Mouse (Mus musculus) heart, postnatal 14 days (tissue): Measurements from ENCODE around the gene Herc3. TPM values are rescaled to one million over a fixed set of nuclear protein-coding genes. Genes with fewer than 3 reads are reported as not detected.
"Not testable (repeated sequence)": the region's sequence is repeated elsewhere in the genome, so short reads cannot be mapped to it uniquely, and the experiment has no call there.

Experiments
- DNase-seq, 2 experiments: peaks; one replicate each; pipeline ENCODE4 v3.0.0; 2021 to 2022
- intact Hi-C: fragments of 180-260 bp; cut with DNase I; formaldehyde crosslinking; loops from one replicate; pipeline ENCODE4 v1.15.1; 2025
- total RNA-seq, 2 experiments: library from RNA; stranded (reverse); gene quantifications; 2 replicates each; pipeline ENCODE4 v1.2.3; 2021

Herc3 gene
- total RNA-seq, 2 experiments from 2014 or later, result 77.2 to 78.4 TPM

DNA sequence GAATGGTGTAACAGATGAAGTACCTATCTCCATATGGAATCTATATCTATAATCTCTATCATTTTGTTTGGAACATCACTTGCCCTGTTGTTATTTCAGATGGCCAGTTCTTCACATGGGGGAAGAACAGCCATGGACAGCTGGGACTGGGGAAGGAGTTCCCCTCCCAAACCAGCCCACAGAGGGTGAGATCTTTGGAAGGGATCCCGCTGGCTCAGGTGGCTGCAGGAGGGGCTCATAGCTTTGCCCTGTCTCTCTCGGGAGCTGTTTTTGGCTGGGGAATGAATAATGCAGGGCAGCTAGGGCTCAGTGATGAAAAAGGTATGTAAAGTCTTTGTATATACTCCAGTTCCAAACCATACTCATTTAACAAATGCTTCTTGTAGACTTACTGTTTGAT lies 25.2 kb downstream of the Herc3 start:
- intact Hi-C loops, result no loop called here
- DNase-seq, result peak; percentile 35 to 54

- intact Hi-C loops, result no loop called here
- DNase-seq, result no peak
These were observed 28.3 kb downstream of the Herc3 start for GRCm38 (mm10) chr6:58859517-58859916.

DNA sequence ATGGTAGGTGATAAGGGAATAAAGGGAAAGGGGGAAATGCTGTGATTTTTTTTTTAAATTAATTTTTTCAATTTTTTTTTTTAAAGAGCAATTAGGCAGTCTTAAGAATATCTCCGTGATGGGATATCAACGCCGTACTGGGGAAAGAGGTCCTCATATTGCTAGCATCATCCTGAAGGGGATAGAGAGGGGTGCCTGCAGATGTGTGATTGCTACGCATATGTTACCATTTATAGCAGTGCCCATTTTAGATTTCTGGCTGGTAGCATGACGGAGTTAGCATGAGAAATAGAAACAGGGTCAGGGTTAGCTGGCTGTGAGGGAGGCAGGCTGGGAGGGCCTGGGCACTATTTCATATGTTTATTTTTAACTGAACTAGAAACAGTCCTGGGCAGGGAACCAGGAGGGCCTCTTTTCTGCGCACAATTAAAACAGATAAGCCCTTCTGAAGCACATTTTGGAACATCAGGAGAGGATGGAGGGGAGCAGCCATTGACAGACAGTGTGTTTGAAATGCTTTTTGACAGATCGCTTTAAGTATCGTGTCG lies 31.3 kb downstream of the Herc3 start:
- intact Hi-C loops, result no loop called here
- DNase-seq, result peak; percentile 45 to 65

DNA sequence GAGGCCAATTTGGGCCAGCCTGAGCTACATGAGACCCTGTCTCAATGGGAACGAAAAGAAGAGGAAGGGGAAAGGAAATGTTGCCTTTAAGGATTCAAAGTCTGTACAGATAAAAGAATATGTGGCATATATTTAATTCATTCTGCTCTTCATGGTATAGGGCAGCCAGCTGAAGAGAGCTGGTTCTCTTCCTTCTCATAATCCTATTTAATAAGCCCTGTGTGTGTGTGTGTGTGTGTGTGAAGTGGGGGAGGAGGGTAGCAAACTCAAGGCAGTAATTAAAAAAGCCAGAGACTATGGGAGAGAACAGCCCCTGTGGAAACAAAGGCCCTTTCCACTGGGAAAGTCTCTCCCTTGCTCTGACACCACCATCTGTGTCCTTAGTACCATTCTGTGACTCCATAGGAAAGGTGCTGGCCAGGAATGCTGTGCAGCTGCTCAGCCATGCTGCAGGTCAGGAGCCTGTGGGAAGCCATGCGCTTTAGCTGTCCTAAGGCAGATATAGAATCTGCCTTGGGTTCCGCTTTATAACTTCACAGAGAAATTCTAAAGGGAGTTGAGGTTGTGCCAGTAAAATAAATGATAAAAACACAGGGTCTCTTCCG lies 32.5 kb downstream of the Herc3 start:
- no peak for DNase-seq
- intact Hi-C loops, result no loop called here

- intact Hi-C loops, result not testable (repeated sequence)
- peak in 1 of 2 experiments; percentile 13 for DNase-seq
These were observed 36.6 kb downstream of the Herc3 start for GRCm38 (mm10) chr6:58867858-58868257.

GRCm38 (mm10) chr6:58879572-58879971 lies 48.3 kb downstream of the Herc3 start:
- intact Hi-C loops, result no loop called here
- DNase-seq, result peak; percentile 23 to 30

- intact Hi-C loops, result loop anchor here (5.0 kb wide), 1 partner anchor 302 kb away; no protein-coding TSS in a partner anchor
- no peak for DNase-seq
These were observed 48.7 kb downstream of the Herc3 start for GRCm38 (mm10) chr6:58879987-58880386.

DNA sequence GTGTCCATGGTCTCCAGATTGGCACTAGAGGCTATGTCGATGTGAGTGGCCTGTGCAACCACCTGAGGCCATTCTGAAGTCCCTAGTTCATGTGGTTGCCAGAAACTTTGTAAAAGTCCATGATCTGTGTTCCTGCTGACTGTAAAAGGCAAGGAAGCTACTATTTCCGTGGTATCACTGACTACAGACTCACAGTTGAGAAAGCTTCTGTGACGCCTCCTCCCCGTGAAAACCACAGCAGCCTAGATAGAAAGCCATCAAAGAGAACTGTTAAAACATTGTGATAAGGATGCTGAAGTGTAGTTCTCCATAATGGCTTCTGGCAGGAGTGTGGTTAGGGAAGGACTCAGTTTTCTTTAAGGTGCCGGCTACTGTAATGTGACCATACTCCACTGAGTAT lies 49.6 kb downstream of the Herc3 start:
- DNase-seq, result no peak
- intact Hi-C loops, result loop anchor here (5.0 kb wide), 1 partner anchor 301 kb away; no protein-coding TSS in a partner anchor

DNA sequence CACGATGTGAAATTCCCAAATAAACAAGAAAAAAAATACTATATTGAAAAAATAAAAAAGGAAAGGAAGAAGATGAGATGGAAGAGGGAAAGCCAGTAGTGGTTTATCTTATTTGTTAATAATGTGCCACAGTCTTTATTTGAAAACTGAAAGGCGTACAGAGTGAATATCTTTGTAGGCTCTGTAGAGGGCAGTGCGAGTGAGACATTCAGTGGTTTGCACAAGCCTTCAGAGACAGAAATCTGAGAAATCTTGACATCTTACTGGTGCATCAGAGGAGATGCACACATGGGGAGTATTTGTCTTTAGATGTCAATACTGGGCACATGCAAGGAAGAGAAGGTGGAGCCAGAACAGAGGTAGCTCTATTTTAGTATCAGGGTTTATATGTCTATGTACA lies 50.1 kb downstream of the Herc3 start:
- intact Hi-C loops, result loop anchor here (5.0 kb wide), 1 partner anchor 301 kb away; no protein-coding TSS in a partner anchor
- DNase-seq, result no peak

GRCm38 (mm10) chr6:58882271-58882670 lies 51.0 kb downstream of the Herc3 start:
- intact Hi-C loops, result loop anchor here (5.0 kb wide), 1 partner anchor 300 kb away; no protein-coding TSS in a partner anchor
- no peak for DNase-seq

DNA sequence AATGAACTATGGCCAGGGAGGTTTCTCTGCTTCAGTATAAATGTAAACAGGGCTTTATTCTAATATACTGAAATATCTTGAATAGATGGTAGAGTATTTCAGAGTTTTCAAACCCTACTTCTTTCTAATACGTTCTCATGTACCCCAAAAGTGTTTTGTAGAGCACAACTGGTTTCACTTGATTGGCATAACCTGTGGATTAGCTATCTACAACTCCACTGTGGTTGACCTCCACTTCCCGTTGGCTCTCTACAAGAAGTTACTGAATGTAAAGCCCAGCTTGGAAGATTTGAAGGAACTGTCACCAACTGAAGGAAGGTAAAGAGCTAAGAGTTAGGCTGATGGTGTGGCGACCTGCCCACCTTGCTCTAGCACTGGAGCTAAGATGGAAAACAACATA lies 58.7 kb downstream of the Herc3 start:
- DNase-seq, result no peak
- intact Hi-C loops, result no loop called here

GRCm38 (mm10) chr6:58893307-58893706 lies 62.0 kb downstream of the Herc3 start:
- intact Hi-C loops, result no loop called here
- DNase-seq, result no peak

DNA sequence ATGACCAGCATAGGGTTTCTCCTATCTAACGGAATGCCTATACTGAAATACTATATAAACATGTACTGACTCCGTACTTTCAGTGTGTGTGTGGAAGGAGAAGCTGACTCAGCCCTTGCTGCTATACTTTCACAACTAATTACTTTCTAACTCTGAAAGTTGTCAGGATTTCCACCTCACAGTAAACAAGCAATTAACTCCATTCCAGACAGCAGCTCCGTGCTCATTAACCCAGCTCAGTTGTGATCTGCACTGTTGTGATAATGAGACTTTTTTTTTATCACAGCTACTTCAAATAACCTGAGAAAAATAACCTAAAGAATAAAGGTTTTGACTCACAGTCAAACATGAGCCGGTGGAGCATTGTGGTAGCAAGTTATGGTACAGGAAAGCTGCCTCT lies 63.7 kb downstream of the Herc3 start:
- no peak for DNase-seq
- intact Hi-C loops, result no loop called here

GRCm38 (mm10) chr6:58896648-58897047 lies 65.4 kb downstream of the Herc3 start:
- intact Hi-C loops, result no loop called here
- peak in 1 of 2 experiments; percentile 9 for DNase-seq

DNA sequence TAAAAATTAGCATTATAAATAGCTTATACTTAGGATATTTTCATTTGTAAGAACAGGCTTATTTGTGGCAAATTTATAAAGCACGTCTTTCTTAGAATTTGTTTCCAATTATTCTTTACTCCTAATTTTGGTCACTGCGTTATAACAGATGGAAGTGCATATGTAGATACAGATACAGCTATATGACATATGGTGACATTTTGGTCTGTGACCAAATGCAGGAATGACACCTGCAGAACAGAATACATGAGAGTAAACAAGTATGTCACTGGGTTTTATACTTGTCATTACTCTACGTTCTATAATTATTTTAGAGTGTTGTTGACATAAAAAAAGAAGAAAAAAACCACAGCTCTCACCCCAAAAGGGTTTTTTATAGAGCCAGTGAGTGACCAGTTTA lies 67.8 kb downstream of the Herc3 start:
- intact Hi-C loops, result no loop called here
- DNase-seq, result no peak

DNA sequence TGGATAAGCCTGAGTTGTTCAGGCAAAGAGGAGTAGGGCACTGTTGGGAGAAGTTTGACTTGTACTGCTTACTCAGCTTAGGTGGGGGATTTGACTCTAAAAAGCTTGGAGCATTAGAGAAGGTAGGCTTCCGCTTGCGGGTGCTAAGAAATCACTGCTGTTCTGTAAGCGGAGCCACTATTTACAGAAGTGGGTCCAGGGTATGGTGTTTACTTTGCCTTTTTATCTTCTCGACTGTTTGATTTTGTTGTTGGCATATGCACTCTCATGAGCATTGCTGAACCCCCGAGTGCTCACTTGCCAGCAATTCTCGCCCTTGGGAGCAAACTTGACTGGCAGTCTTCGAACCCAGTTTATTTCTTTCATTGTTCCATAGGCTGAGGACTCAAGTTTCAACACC lies 69.3 kb downstream of the Herc3 start:
- intact Hi-C loops, result no loop called here
- DNase-seq, result no peak

GRCm38 (mm10) chr6:58903171-58903570 lies 71.9 kb downstream of the Herc3 start:
- peak in 1 of 2 experiments; percentile 11 for DNase-seq
- intact Hi-C loops, result no loop called here

DNA sequence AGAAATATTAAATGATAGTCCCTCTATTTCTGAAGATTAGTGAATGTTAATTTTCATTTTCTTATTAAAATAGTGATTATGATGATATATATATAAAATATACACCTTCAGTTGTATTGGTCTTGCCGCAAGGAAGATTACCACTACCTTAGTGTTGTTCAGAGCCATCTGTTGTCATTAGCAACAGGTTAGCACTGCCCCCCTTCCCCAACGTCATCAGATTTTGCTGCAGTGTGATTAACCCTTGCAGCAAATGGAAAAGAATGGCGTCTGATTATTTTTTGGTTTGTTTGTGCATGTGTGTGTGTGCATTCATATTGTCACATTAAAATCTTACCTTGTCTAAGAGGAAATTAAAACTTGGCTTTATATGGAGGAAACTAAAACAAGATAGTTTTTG lies 73.3 kb downstream of the Herc3 start:
- intact Hi-C loops, result no loop called here
- no peak for DNase-seq

DNA sequence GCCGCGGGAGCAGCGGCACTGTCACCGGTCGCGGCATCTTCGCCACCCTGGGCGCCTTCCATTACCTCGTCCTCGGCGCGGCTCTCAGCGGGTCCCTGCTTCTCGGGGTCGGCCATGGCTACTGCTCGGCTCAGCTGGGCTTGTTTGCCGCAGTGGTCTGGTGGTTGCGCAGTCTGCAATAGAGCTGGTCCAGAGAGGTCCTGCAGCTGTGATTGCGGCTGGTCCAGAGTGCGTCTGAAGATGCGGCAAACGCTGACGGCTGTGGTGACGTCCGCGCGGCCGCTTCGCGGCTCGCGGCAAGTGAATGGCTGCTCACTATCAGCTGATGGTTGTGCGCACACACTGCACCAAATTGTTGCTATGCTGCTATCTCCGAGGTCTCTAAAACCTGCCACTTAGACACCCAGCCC lies 75.6 kb downstream of the Herc3 start, which contains the start of gene Nap1l5:
Gene Nap1l5 (minus strand): TSS at position 225 of the 410 bp plus-strand sequence.
- intact Hi-C loops, result no loop called here
- DNase-seq, result peak in 1 of 2 experiments; percentile 16

DNA sequence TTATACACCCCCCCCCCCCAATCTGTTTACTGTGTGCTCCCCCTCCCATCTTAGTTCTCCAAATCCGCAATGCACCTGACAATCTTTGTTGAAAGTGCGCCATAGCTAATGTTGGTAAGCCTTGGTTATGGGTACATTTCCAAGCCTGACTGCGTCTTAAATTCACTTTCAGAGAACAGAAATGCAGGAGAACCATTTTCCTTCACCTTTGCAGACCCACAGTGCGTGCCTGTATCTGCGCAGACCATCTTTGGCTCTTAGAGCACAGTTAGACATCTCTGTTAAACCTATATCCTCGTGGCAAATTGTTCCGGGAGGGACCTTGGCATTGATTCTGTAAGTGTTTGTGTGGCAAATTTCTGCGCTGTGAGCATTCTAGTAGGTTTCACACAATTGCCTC lies 76.1 kb downstream of the Herc3 start:
- DNase-seq, result no peak
- intact Hi-C loops, result no loop called here

DNA sequence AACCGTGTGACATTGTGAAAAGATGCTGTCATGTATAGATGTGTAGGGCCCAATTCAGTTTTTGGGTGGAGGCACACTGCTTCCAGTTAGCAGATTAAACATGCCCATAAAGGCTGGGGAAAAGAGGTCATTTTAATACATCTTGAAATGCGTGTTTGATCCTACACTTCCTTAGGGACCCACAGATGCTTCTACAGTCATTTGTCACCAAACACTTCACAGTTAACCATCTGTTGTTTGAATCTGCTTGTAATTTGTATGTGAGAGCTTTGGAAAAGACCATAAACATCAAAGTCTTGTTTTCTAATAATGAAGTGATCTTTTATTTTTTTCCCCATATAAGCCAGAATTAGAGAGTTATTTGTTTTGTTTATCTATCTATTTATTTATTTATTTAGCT lies 76.5 kb downstream of the Herc3 start:
- intact Hi-C loops, result no loop called here
- no peak for DNase-seq

GRCm38 (mm10) chr6:58912842-58913241 lies 81.6 kb downstream of the Herc3 start:
- intact Hi-C loops, result no loop called here

More at GRCm38 (mm10) chr6:58912842-58913241, 81.6 kb downstream of the Herc3 start:
- DNase-seq, result no peak
